Mouse (Mus musculus): ENCODE measurements at regions not wholly inside any gene's neighbourhood (a gene's known extent, or its start where the extent isn't known, plus 50 kb on each side); places are given as distances from the start of the nearest gene placed in this dataset.

GRCm38 (mm10) chr11:56341040-56341439, 300.2 kb upstream of the Nmur2 start:
- no peak overlapping the region for H3K27ac ChIP-seq (ENCODE audit: low read depth)

GRCm38 (mm10) chr11:56338511-56338910, 297.7 kb upstream of the Nmur2 start:
- no peak for ATAC-seq
- H3K27me3 ChIP-seq (ENCODE audit: insufficient read depth, low read length) = no peaks in the 10 kb centered on the region
- H3K36me3 ChIP-seq (replicated peaks; ENCODE audit: insufficient read depth, low read length) = no peaks in the 10 kb centered on the region

More at GRCm38 (mm10) chr11:56341040-56341439, 300.2 kb upstream of the Nmur2 start:
- WGBS (ENCODE audit: insufficient replicate concordance) = 75% methylated on average over 2 of the region's 2 CpGs
- Histone ChIP-seq H3K36me3 (replicated peaks; ENCODE audit: insufficient read depth, low read length) (no peaks in the 10 kb centered on the region), H3K9me3 (ENCODE audit: low read length) (no peaks in the 10 kb centered on the region), H3K9ac (replicated peaks) (no peak overlapping the region), H3K4me1 (ENCODE audit: insufficient read depth) (no peaks in the 10 kb centered on the region), H3K4me3 (ENCODE audit: low read depth, low read length) (no peak overlapping the region), H3K4me2 (ENCODE audit: low read depth, low read length) (no peak overlapping the region), H3K27me3 (ENCODE audit: insufficient read depth, low read length) (no peaks in the 10 kb centered on the region)
- TF ChIP-seq CTCF (IDR thresholded peaks at IDR 0.05; ENCODE audit: low read depth) (no peak), EP300 (IDR thresholded peaks at IDR 0.05; ENCODE audit: low read depth) (no peak)
- no peak for ATAC-seq
- no peak for DNase-seq

GRCm38 (mm10) chr11:56335937-56336336, 295.1 kb upstream of the Nmur2 start:
- no peak overlapping the region for H3K9ac ChIP-seq (replicated peaks)
- H3K4me2 ChIP-seq (ENCODE audit: low read depth, low read length) = no peak overlapping the region
- no peak for DNase-seq
- H3K9me3 ChIP-seq (ENCODE audit: low read length) = no peaks in the 10 kb centered on the region
- H3K27me3 ChIP-seq (ENCODE audit: insufficient read depth, low read length) = no peaks in the 10 kb centered on the region
- no peaks in the 10 kb centered on the region for H3K4me1 ChIP-seq (ENCODE audit: insufficient read depth)
- H3K4me3 ChIP-seq (ENCODE audit: low read depth, low read length) = no peak overlapping the region
- ATAC-seq = no peak
- H3K36me3 ChIP-seq (replicated peaks; ENCODE audit: insufficient read depth, low read length) = no peaks in the 10 kb centered on the region
- no peak overlapping the region for H3K27ac ChIP-seq (ENCODE audit: low read depth)
- TF ChIP-seq CTCF (IDR thresholded peaks at IDR 0.05; ENCODE audit: low read depth) (no peak), EP300 (IDR thresholded peaks at IDR 0.05; ENCODE audit: low read depth) (no peak)

More at GRCm38 (mm10) chr11:56338511-56338910, 297.7 kb upstream of the Nmur2 start:
- Histone ChIP-seq H3K27ac (ENCODE audit: low read depth) (no peak overlapping the region), H3K9me3 (ENCODE audit: low read length) (no peaks in the 10 kb centered on the region), H3K4me3 (ENCODE audit: low read depth, low read length) (no peak overlapping the region), H3K4me2 (ENCODE audit: low read depth, low read length) (no peak overlapping the region), H3K9ac (replicated peaks) (no peak overlapping the region), H3K4me1 (ENCODE audit: insufficient read depth) (no peaks in the 10 kb centered on the region)
- TF ChIP-seq CTCF (IDR thresholded peaks at IDR 0.05; ENCODE audit: low read depth) (no peak), EP300 (IDR thresholded peaks at IDR 0.05; ENCODE audit: low read depth) (no peak)
- no peak for DNase-seq
- WGBS (ENCODE audit: insufficient replicate concordance) = 77% methylated on average over 2 of the region's 2 CpGs

- TF ChIP-seq EP300 (IDR thresholded peaks at IDR 0.05; ENCODE audit: low read depth) (no peak), CTCF (IDR thresholded peaks at IDR 0.05; ENCODE audit: low read depth) (no peak)
- Histone ChIP-seq H3K4me2 (ENCODE audit: low read depth, low read length) (no peak overlapping the region), H3K4me1 (ENCODE audit: insufficient read depth) (no peaks in the 10 kb centered on the region), H3K9me3 (ENCODE audit: low read length) (no peaks in the 10 kb centered on the region), H3K9ac (replicated peaks) (no peak overlapping the region), H3K27me3 (ENCODE audit: insufficient read depth, low read length) (no peaks in the 10 kb centered on the region), H3K36me3 (replicated peaks; ENCODE audit: insufficient read depth, low read length) (no peaks in the 10 kb centered on the region), H3K27ac (ENCODE audit: low read depth) (no peak overlapping the region), H3K4me3 (ENCODE audit: low read depth, low read length) (no peak overlapping the region)
- 71% methylated on average over 3 of the region's 3 CpGs for WGBS (ENCODE audit: insufficient replicate concordance)
- no peak for ATAC-seq
- no peak for DNase-seq
Observed at GRCm38 (mm10) chr11:56320293-56320692, 279.5 kb upstream of the Nmur2 start.

GRCm38 (mm10) chr11:56315221-56315987, 274.6 kb upstream of the Nmur2 start:
- no peak for DNase-seq
- ATAC-seq = no peak
- H3K27ac ChIP-seq (ENCODE audit: low read depth) = no peak overlapping the region
- WGBS (ENCODE audit: insufficient replicate concordance) = 72% methylated on average over 5 of the region's 5 CpGs
- no peak overlapping the region for H3K4me3 ChIP-seq (ENCODE audit: low read depth, low read length)
- no peak overlapping the region for H3K4me2 ChIP-seq (ENCODE audit: low read depth, low read length)
- no peaks in the 10 kb centered on the region for H3K9me3 ChIP-seq (ENCODE audit: low read length)
- TF ChIP-seq EP300 (IDR thresholded peaks at IDR 0.05; ENCODE audit: low read depth) (no peak), CTCF (IDR thresholded peaks at IDR 0.05; ENCODE audit: low read depth) (no peak)
- H3K4me1 ChIP-seq (ENCODE audit: insufficient read depth) = no peaks in the 10 kb centered on the region
- no peaks in the 10 kb centered on the region for H3K27me3 ChIP-seq (ENCODE audit: insufficient read depth, low read length)
- no peaks in the 10 kb centered on the region for H3K36me3 ChIP-seq (replicated peaks; ENCODE audit: insufficient read depth, low read length)
- H3K9ac ChIP-seq (replicated peaks) = no peak overlapping the region

- H3K4me3 ChIP-seq (ENCODE audit: low read depth, low read length) = no peak overlapping the region
- H3K4me1 ChIP-seq (ENCODE audit: insufficient read depth) = no peaks in the 10 kb centered on the region
- H3K36me3 ChIP-seq (replicated peaks; ENCODE audit: insufficient read depth, low read length) = no peaks in the 10 kb centered on the region
- H3K27ac ChIP-seq (ENCODE audit: low read depth) = no peak overlapping the region
- TF ChIP-seq CTCF (IDR thresholded peaks at IDR 0.05; ENCODE audit: low read depth) (no peak), EP300 (IDR thresholded peaks at IDR 0.05; ENCODE audit: low read depth) (no peak)
- DNase-seq (no peak), ATAC-seq (no peak)
- H3K9ac ChIP-seq (replicated peaks) = no peak overlapping the region
- H3K9me3 ChIP-seq (ENCODE audit: low read length) = no peaks in the 10 kb centered on the region
- H3K27me3 ChIP-seq (ENCODE audit: insufficient read depth, low read length) = no peaks in the 10 kb centered on the region
- H3K4me2 ChIP-seq (ENCODE audit: low read depth, low read length) = no peak overlapping the region
- 84% methylated on average over 1 of the region's 1 CpGs for WGBS (ENCODE audit: insufficient replicate concordance)
Observed at GRCm38 (mm10) chr11:56309549-56309948, 268.7 kb upstream of the Nmur2 start.
